Mouse (Mus musculus): Measurements from ENCODE around the gene Tmem164. TPM values are rescaled to one million over a fixed set of nuclear protein-coding genes. Genes with fewer than 3 reads are reported as not detected.

Gene Tmem164
- total RNA-seq, 2 experiments from 2014 or later: 18.4 to 21.6 TPM

- DNase-seq: no peak
Measured at GRCm38 (mm10) chrX:142830572-142830971, 149.4 kb downstream of the Tmem164 start.

GRCm38 (mm10) chrX:142832221-142832620 is 151.0 kb downstream of the Tmem164 start:
- no peak for DNase-seq

- DNase-seq: no peak
Measured at GRCm38 (mm10) chrX:142833164-142833796, 152.1 kb downstream of the Tmem164 start.

- no peak for DNase-seq
Measured at GRCm38 (mm10) chrX:142834807-142835206, 153.6 kb downstream of the Tmem164 start.

GRCm38 (mm10) chrX:142836399-142836798 is 155.2 kb downstream of the Tmem164 start:
- DNase-seq: no peak

- no peak for DNase-seq
Measured at GRCm38 (mm10) chrX:142837316-142837715, 156.1 kb downstream of the Tmem164 start.

- DNase-seq: no peak
Measured at GRCm38 (mm10) chrX:142838841-142839240, 157.6 kb downstream of the Tmem164 start.

- no peak for DNase-seq
Measured at GRCm38 (mm10) chrX:142839411-142839810, 158.2 kb downstream of the Tmem164 start.

GRCm38 (mm10) chrX:142841916-142842315 is 160.7 kb downstream of the Tmem164 start:
- DNase-seq: no peak

GRCm38 (mm10) chrX:142846266-142846665 is 165.1 kb downstream of the Tmem164 start:
- no peak for DNase-seq

- no peak for DNase-seq
Measured at GRCm38 (mm10) chrX:142848032-142848431, 166.8 kb downstream of the Tmem164 start.

- no peak for DNase-seq
Measured at GRCm38 (mm10) chrX:142869844-142870243, 188.6 kb downstream of the Tmem164 start.

GRCm38 (mm10) chrX:142882255-142882654 is 201.0 kb downstream of the Tmem164 start:
- DNase-seq: no peak

GRCm38 (mm10) chrX:142883593-142883992 is 202.4 kb downstream of the Tmem164 start:
- no peak for DNase-seq

- DNase-seq: no peak
Measured at GRCm38 (mm10) chrX:142885962-142886361, 204.8 kb downstream of the Tmem164 start.

Small RNA genes within 50 kb of the gene (microRNA-seq; reads per million reads assigned to microRNA genes)
- gene Mir652: 7,629 to 12,422 reads per million in 2 experiments
